Mouse (Mus musculus): ENCODE measurements around the gene Bid.

DNA sequence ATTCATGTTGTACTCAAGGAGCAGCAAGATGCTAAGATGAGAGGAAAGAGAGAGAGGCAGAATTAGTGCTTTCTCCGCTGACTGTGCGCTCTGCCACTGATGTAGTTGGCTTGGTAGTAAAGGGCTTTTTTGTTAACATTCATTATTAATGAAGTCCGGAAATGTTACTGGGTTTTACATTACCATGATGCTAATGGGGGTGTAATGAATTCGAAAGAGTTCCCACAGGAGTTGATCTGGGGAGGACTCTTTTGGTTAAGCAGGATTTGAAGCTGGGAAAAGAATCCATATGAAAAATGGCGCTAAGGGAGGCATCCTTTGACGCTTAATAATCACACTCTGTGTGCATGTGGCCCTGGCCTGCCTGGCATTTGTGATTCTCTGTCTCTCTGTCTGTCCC lies 32.2 kb downstream of the Bid start:
- no peak for TF ChIP-seq TAL1 (IDR thresholded peaks at IDR 0.05; ENCODE audit: low read length)
- TF ChIP-seq GATA1 (IDR thresholded peaks at IDR 0.05; ENCODE audit: low read length): no peak
